Mouse (Mus musculus): ENCODE data around the gene Csnk1d.

GRCm38 (mm10) chr11:120917756-120918155 lies 73.4 kb downstream of the Csnk1d start:
- no peak for TF ChIP-seq FLI1 (IDR thresholded peaks at IDR 0.05; ENCODE audit: low read length)
- TF ChIP-seq GATA1 (IDR thresholded peaks at IDR 0.05; ENCODE audit: borderline replicate concordance, low read length), result no peak

Measured in megakaryocyte, embryonic 14.5 days (primary cell).